Mouse (Mus musculus): Measurements from ENCODE around the gene Duxf3. TPM values are rescaled to one million over a fixed set of nuclear protein-coding genes. Genes with fewer than 3 reads are reported as not detected.

Gene Duxf3
- polyA plus RNA-seq (2012; ENCODE audit: low replicate concordance) = not detected in 2 replicates

GRCm38 (mm10) chr10:58232641-58232969, at the start of gene Duxf3:
TSS of gene Duxf3 (minus strand) at chr10:58232675.

GRCm38 (mm10) chr10:58255213-58255892, 22.9 kb upstream of the Duxf3 start, which contains the start of gene Gcc2:
TSS of gene Gcc2 (plus strand) at chr10:58255497.

GRCm38 (mm10) chr10:58236613-58237012, 4.1 kb upstream of the Duxf3 start, which contains the start of gene Gm4981:
TSS of gene Gm4981 (minus strand) at chr10:58236701.

GRCm38 (mm10) chr10:58224827-58225785, 7.4 kb downstream of the Duxf3 start, which contains the start of gene AW822073:
TSS of gene AW822073 (minus strand) at chr10:58224930.

Other genes with a start within 250 kb of the Duxf3 start
- not detected in 2 replicates for gene AW822073, start 7.7 kb downstream of the Duxf3 start, polyA plus RNA-seq (2012; ENCODE audit: low replicate concordance)
- not detected in 2 replicates for gene Gm4981, start 4.0 kb upstream of the Duxf3 start, polyA plus RNA-seq (2012; ENCODE audit: low replicate concordance)
- gene Gcc2, start 22.8 kb upstream of the Duxf3 start, polyA plus RNA-seq (2012; ENCODE audit: low replicate concordance) = 4.0 and 10.8 TPM in 2 replicates
- gene Lims1, start 90.8 kb upstream of the Duxf3 start, polyA plus RNA-seq (2012; ENCODE audit: low replicate concordance) = 0.90 and 2.9 TPM in 2 replicates
- 1.8 and 7.5 TPM in 2 replicates for gene Ranbp2, start 214.2 kb upstream of the Duxf3 start, polyA plus RNA-seq (2012; ENCODE audit: low replicate concordance)